Mouse (Mus musculus) brain, embryonic 14.5 days (tissue): Measurements from ENCODE around the gene Pik3r4.

Source experiments
- CTCF ChIP-seq: fragments of 200-500 bp; IDR thresholded peaks from 2 replicates; pipeline ENCODE4 v1.5.1; 2012; ENCODE audit warnings: inconsistent platforms, mild to moderate bottlenecking, moderate library complexity, borderline replicate concordance; ENCODE audit not compliant: insufficient read depth, insufficient read length; ENCODE audit errors: extremely low read depth
- POLR2A ChIP-seq: fragments of 200-500 bp; IDR thresholded peaks from 2 replicates; pipeline ENCODE4 v1.6.1; 2012; ENCODE audit warnings: mild to moderate bottlenecking, inconsistent platforms, borderline replicate concordance; ENCODE audit not compliant: poor library complexity, insufficient read depth, insufficient read length, severe bottlenecking; ENCODE audit errors: extremely low read depth

- TF ChIP-seq CTCF (no peak), POLR2A (no peak)
Observed at GRCm38 (mm10) chr9:105672032-105672431, 29.3 kb downstream of the Pik3r4 start.
